ENCODE assay signal across 7 mouse cellular contexts in genomic region chr1:135248434-135248850, GRCm38 (mm10). TPM values are rescaled to one million over a fixed set of nuclear protein-coding genes. Genes with fewer than 3 reads are reported as not detected.
A peak's percentile ranks its signal among the peaks of the same experiment; 100 is the strongest.
DNase-seq lines count a peak whose midpoint lies in the region; ATAC-seq and TF ChIP-seq lines count a peak whose summit lies in the region.

No protein-coding gene starts in this region.

- H3K4me2 ChIP-seq in hindbrain, embryonic 14.5 days (replicated peaks), result peak overlapping the region; percentile 51
- peak overlapping the region; percentile 47 for H3K4me2 ChIP-seq in lung, embryonic 14.5 days

- H3K9ac ChIP-seq in hindbrain, embryonic 14.5 days, result peak overlapping the region; percentile 49; the same call in 1 of the 2 replicates
- H3K9ac ChIP-seq in lung, embryonic 14.5 days, result peak overlapping the region; percentile 8; the same call in 1 of the 2 replicates

- TF ChIP-seq CTCF in cortical plate, adult 2 months (IDR thresholded peaks at IDR 0.05; ENCODE audit: extremely low read depth, insufficient read depth, low read length), result no peak
- no peak for TF ChIP-seq CTCF in lung, embryonic 14.5 days (IDR thresholded peaks at IDR 0.05; ENCODE audit: low read depth)

- 5% methylated on average over 15 of the region's 15 CpGs for WGBS in hindbrain, embryonic 14.5 days
- WGBS in lung, embryonic 14.5 days, result 7% methylated on average over 15 of the region's 15 CpGs

- no peaks in the 10 kb centered on the region for H3K4me1 ChIP-seq in cortical plate, adult 2 months (ENCODE audit: control insufficient read depth, insufficient read depth, low read length)
- no peaks in the 10 kb centered on the region for H3K4me1 ChIP-seq in hindbrain, embryonic 14.5 days (replicated peaks; ENCODE audit: control insufficient read depth, insufficient read depth, low read length)
- H3K4me1 ChIP-seq in lung, embryonic 14.5 days (ENCODE audit: insufficient read depth), result peaks cover 3% of the 10 kb centered on the region; the same call in 1 of the 2 replicates

- no peak for TF ChIP-seq POLR2A in cortical plate, adult 2 months (IDR thresholded peaks at IDR 0.05; ENCODE audit: extremely low read depth, insufficient read depth, low read length)

- ATAC-seq in hindbrain, embryonic 14.5 days (ENCODE audit: low FRiP score), result peak; percentile 92
- peak; percentile 32; the same call in 1 of the 2 replicates for ATAC-seq in lung, embryonic 14.5 days (ENCODE audit: insufficient read depth)
- no peak for ATAC-seq in megakaryocyte-erythroid progenitor cell, adult 5-6 weeks (replicated peaks; ENCODE audit: low FRiP score, low TSS enrichment, poor library complexity, severe bottlenecking)

- no peak overlapping the region for H3K27ac ChIP-seq in cortical plate, adult 2 months (ENCODE audit: insufficient read depth, low read length)
- H3K27ac ChIP-seq in hindbrain, embryonic 14.5 days, result no peak overlapping the region
- no peak overlapping the region for H3K27ac ChIP-seq in lung, embryonic 14.5 days (ENCODE audit: low read depth)

- no peaks in the 10 kb centered on the region for H3K9me3 ChIP-seq in hindbrain, embryonic 14.5 days (ENCODE audit: control insufficient read depth, low read length)
- H3K9me3 ChIP-seq in lung, embryonic 14.5 days (ENCODE audit: low read depth, low read length), result no peaks in the 10 kb centered on the region

- DNase-seq in brain, embryonic 18.5 days (ENCODE audit: low read depth, low spot score), result peak; percentile 59
- peak; percentile 65 for DNase-seq in hindbrain, embryonic 14.5 days (ENCODE audit: low spot score)
- peak; percentile 51 for DNase-seq in layer of hippocampus, adult 9-11 months
- peak; percentile 65 for DNase-seq in lung, embryonic 14.5 days
- peak; percentile 54 to 65 for DNase-seq in right cerebral cortex, adult 2 months (ENCODE audit: low spot score in 2 of 2)

- H3K4me3 ChIP-seq in cortical plate, adult 2 months (ENCODE audit: insufficient read depth, low read length), result peak overlapping the region; percentile 33
- peak overlapping the region; percentile 36 for H3K4me3 ChIP-seq in hindbrain, embryonic 14.5 days (replicated peaks; ENCODE audit: low read length)
- H3K4me3 ChIP-seq in lung, embryonic 14.5 days (ENCODE audit: low read depth, low read length), result no peak overlapping the region

- H3K27me3 ChIP-seq in hindbrain, embryonic 14.5 days (ENCODE audit: control insufficient read depth, insufficient read depth, low read length), result no peaks in the 10 kb centered on the region
- no peaks in the 10 kb centered on the region for H3K27me3 ChIP-seq in lung, embryonic 14.5 days (ENCODE audit: insufficient read depth, low read length)

- no peaks in the 10 kb centered on the region for H3K36me3 ChIP-seq in hindbrain, embryonic 14.5 days (replicated peaks; ENCODE audit: control insufficient read depth, insufficient read depth)
- H3K36me3 ChIP-seq in lung, embryonic 14.5 days (ENCODE audit: insufficient read depth), result no peaks in the 10 kb centered on the region

RNA-seq across cellular contexts. Expression of gene Elf3, which starts 9.9 kb away (rescaled TPM):
- 0.11 and 0.21 TPM in 2 replicates for polyA plus RNA-seq in cortical plate, adult 2 months (2012; rRNA removed)
- polyA plus RNA-seq in hindbrain, embryonic 14.5 days (2014; fragmentation: Nextera tagmentation; extraction: Ambion mirVana), result 0.09 and 0.14 TPM in 2 replicates
- polyA plus RNA-seq in lung, embryonic 14.5 days (2014; fragmentation: Nextera tagmentation; extraction: Ambion mirVana), result 12.3 and 13.5 TPM in 2 replicates
- not detected in 2 replicates for total RNA-seq in megakaryocyte-erythroid progenitor cell, adult 5-6 weeks (2014; fragmentation: Nextera tagmentation)
- not detected in 2 replicates for total RNA-seq in megakaryocyte-erythroid progenitor cell, adult 5-6 weeks (2017)

RNA-seq across cellular contexts. Expression of gene Rnpep, which starts 35.4 kb away (rescaled TPM):
- 47.4 and 53.8 TPM in 2 replicates for polyA plus RNA-seq in cortical plate, adult 2 months (2012; rRNA removed)
- polyA plus RNA-seq in hindbrain, embryonic 14.5 days (2014; fragmentation: Nextera tagmentation; extraction: Ambion mirVana), result 96.1 and 101 TPM in 2 replicates
- 96.6 and 99.2 TPM in 2 replicates for polyA plus RNA-seq in lung, embryonic 14.5 days (2014; fragmentation: Nextera tagmentation; extraction: Ambion mirVana)
- total RNA-seq in megakaryocyte-erythroid progenitor cell, adult 5-6 weeks (2014; fragmentation: Nextera tagmentation), result 29.7 and 53.8 TPM in 2 replicates
- total RNA-seq in megakaryocyte-erythroid progenitor cell, adult 5-6 weeks (2017), result 19.1 and 22.6 TPM in 2 replicates

Comparison
In these comparisons a context has a peak if more than half of its experiments do, and no peak if none do; other contexts are left out.
1. RNA of gene Elf3, which starts 9.9 kb away (polyA plus RNA-seq): 12.3 to 13.5 TPM in lung, embryonic 14.5 days; 0.11 to 0.21 TPM in cortical plate, adult 2 months and 0.09 to 0.14 TPM in hindbrain, embryonic 14.5 days; every median in the first group is over 10 times any median in the second.
2. Peak in every context shown above with its lines, with median percentiles within 50 percentile points of each other: DNase-seq.